Mouse (Mus musculus) right cerebral cortex, postnatal 36 days (tissue): ENCODE data around the gene Hoxa13.

Experiments
- DNase-seq, 2 experiments: peaks; one replicate each; pipeline ENCODE4 v3.0.0; 2022; ENCODE audit warnings: low spot score in 2 of 2, mixed read lengths in 1 of 2

The Hoxa13 gene

GRCm38 (mm10) chr6:52252016-52252774 is 8.5 kb downstream of the Hoxa13 start:
- DNase-seq, result no peak

- no peak for DNase-seq
Observed at GRCm38 (mm10) chr6:52251177-52251879, 9.4 kb downstream of the Hoxa13 start.

GRCm38 (mm10) chr6:52249826-52250225 is 10.9 kb downstream of the Hoxa13 start:
- no peak for DNase-seq

- DNase-seq, result no peak
Observed at GRCm38 (mm10) chr6:52249415-52249738, 11.3 kb downstream of the Hoxa13 start.

GRCm38 (mm10) chr6:52248638-52249414 is 11.9 kb downstream of the Hoxa13 start:
- DNase-seq, result no peak

GRCm38 (mm10) chr6:52247766-52248637 is 12.7 kb downstream of the Hoxa13 start:
- DNase-seq, result no peak

GRCm38 (mm10) chr6:52246916-52247315 is 13.8 kb downstream of the Hoxa13 start:
- DNase-seq, result no peak

- DNase-seq, result no peak
Observed at GRCm38 (mm10) chr6:52246403-52246803, 14.3 kb downstream of the Hoxa13 start.

GRCm38 (mm10) chr6:52245757-52246142 is 14.9 kb downstream of the Hoxa13 start, which contains the start of gene Hoxa11:
Hoxa11 (minus strand) TSS chr6:52245810.
- DNase-seq, result no peak

GRCm38 (mm10) chr6:52245040-52245756 is 15.5 kb downstream of the Hoxa13 start:
- DNase-seq, result no peak

- DNase-seq, result no peak
Observed at GRCm38 (mm10) chr6:52244471-52245039, 16.1 kb downstream of the Hoxa13 start.

- no peak for DNase-seq
Observed at GRCm38 (mm10) chr6:52243681-52244121, 17.0 kb downstream of the Hoxa13 start.

GRCm38 (mm10) chr6:52242801-52243332 is 17.8 kb downstream of the Hoxa13 start:
- no peak for DNase-seq

GRCm38 (mm10) chr6:52241001-52241621 is 19.6 kb downstream of the Hoxa13 start:
- DNase-seq, result no peak

GRCm38 (mm10) chr6:52240389-52241000 is 20.2 kb downstream of the Hoxa13 start, which contains the start of gene Hoxa10:
Hoxa10 (minus strand) TSS chr6:52240854.
- DNase-seq, result no peak

- DNase-seq, result no peak
Observed at GRCm38 (mm10) chr6:52239625-52240388, 20.9 kb downstream of the Hoxa13 start.

- no peak for DNase-seq
Observed at GRCm38 (mm10) chr6:52238976-52239375, 21.7 kb downstream of the Hoxa13 start.

- DNase-seq, result no peak
Observed at GRCm38 (mm10) chr6:52238155-52238545, 22.5 kb downstream of the Hoxa13 start.
